Mouse (Mus musculus) retina, postnatal 7 days (tissue): ENCODE results near the gene Cln6.
A peak's percentile ranks its signal among the peaks of the same experiment; 100 is the strongest.
"Not testable (repeated sequence)": the region's sequence is repeated elsewhere in the genome, so short reads cannot be mapped to it uniquely, and the experiment has no call there.

ENCODE experiments used
- DNase-seq: peaks from one replicate; pipeline ENCODE4 v3.0.0-alpha.2; 2012; ENCODE audit warnings: low read depth, low spot score

Gene Cln6

GRCm38 (mm10) chr9:62828662-62829086 is 9.9 kb upstream of the Cln6 start:
- DNase-seq = peak; percentile 89

GRCm38 (mm10) chr9:62829877-62830276 is 8.7 kb upstream of the Cln6 start:
- DNase-seq = no peak

GRCm38 (mm10) chr9:62834906-62835305 is 3.7 kb upstream of the Cln6 start:
- no peak for DNase-seq

- DNase-seq = no peak
These were observed 2.7 kb upstream of the Cln6 start for GRCm38 (mm10) chr9:62835705-62836446.

GRCm38 (mm10) chr9:62837611-62838010 is 974 bp upstream of the Cln6 start:
- no peak for DNase-seq

- DNase-seq = no peak
These were observed 459 bp upstream of the Cln6 start for GRCm38 (mm10) chr9:62838146-62838505.

- no peak for DNase-seq
These were observed 686 bp downstream of the Cln6 start for GRCm38 (mm10) chr9:62839172-62839770.

- no peak for DNase-seq
These were observed 4.9 kb downstream of the Cln6 start for GRCm38 (mm10) chr9:62843356-62844024.

GRCm38 (mm10) chr9:62844461-62844860 is 5.9 kb downstream of the Cln6 start:
- DNase-seq = no peak

GRCm38 (mm10) chr9:62847694-62848093 is 9.1 kb downstream of the Cln6 start:
- peak; percentile 83 for DNase-seq

GRCm38 (mm10) chr9:62848641-62849040 is 10.1 kb downstream of the Cln6 start:
- no peak for DNase-seq

GRCm38 (mm10) chr9:62851571-62851970 is 13.0 kb downstream of the Cln6 start:
- no peak for DNase-seq

- DNase-seq = no peak
These were observed 15.9 kb downstream of the Cln6 start for GRCm38 (mm10) chr9:62854483-62854882.

GRCm38 (mm10) chr9:62857216-62857615 is 18.6 kb downstream of the Cln6 start:
- DNase-seq = no peak

- no peak for DNase-seq
These were observed 19.2 kb downstream of the Cln6 start, which contains the start of gene Calml4 for GRCm38 (mm10) chr9:62857719-62858261. Gene Calml4 (plus strand): TSS chr9:62858080.

- no peak for DNase-seq
These were observed 19.9 kb downstream of the Cln6 start for GRCm38 (mm10) chr9:62858266-62859019.

- DNase-seq = not testable (repeated sequence)
These were observed 21.5 kb downstream of the Cln6 start for GRCm38 (mm10) chr9:62860102-62860501.

- no peak for DNase-seq
These were observed 22.3 kb downstream of the Cln6 start for GRCm38 (mm10) chr9:62860866-62861265.

GRCm38 (mm10) chr9:62869236-62869635 is 30.7 kb downstream of the Cln6 start:
- not testable (repeated sequence) for DNase-seq

GRCm38 (mm10) chr9:62870728-62871127 is 32.1 kb downstream of the Cln6 start:
- DNase-seq = no peak

GRCm38 (mm10) chr9:62876966-62877616 is 38.5 kb downstream of the Cln6 start:
- DNase-seq = no peak
